Mouse (Mus musculus) C2C12 (cell line): ENCODE measurements around the gene Gtf2ird1.

ENCODE experiments used
- CEBPB ChIP-seq: IDR thresholded peaks from one replicate; pipeline ENCODE4 v1.6.1; 2011; ENCODE audit warnings: low read depth, mild to moderate bottlenecking, control low read depth, moderate library complexity
- CTCF ChIP-seq: IDR thresholded peaks from one replicate; pipeline ENCODE4 v1.5.1; 2011; ENCODE audit not compliant: control insufficient read depth, insufficient read depth, insufficient read length
- FOSL1 ChIP-seq: IDR thresholded peaks from one replicate; pipeline ENCODE4 v1.8.0; 2011; ENCODE audit warnings: mild to moderate bottlenecking, low read length; ENCODE audit not compliant: poor library complexity, insufficient read depth, severe bottlenecking
- MAX ChIP-seq: IDR thresholded peaks from one replicate; pipeline ENCODE4 v1.6.1; 2011; ENCODE audit warnings: mild to moderate bottlenecking, control low read depth
- MYOD1 ChIP-seq: IDR thresholded peaks from one replicate; pipeline ENCODE4 v1.6.1; 2011; ENCODE audit warnings: low read depth; ENCODE audit not compliant: control insufficient read depth, insufficient read length
- MYOG ChIP-seq: IDR thresholded peaks from one replicate; pipeline ENCODE4 v1.6.1; 2011; ENCODE audit not compliant: control insufficient read depth, insufficient read length; ENCODE audit errors: extremely low read depth
- USF1 ChIP-seq: IDR thresholded peaks from one replicate; pipeline ENCODE4 v1.6.1; 2011; ENCODE audit warnings: low read depth, mild to moderate bottlenecking, control low read depth, moderate library complexity

- TF ChIP-seq USF1 (no peak), CTCF (no peak), MAX (no peak), MYOG (no peak), MYOD1 (no peak), CEBPB (no peak), FOSL1 (no peak)
Measured at GRCm38 (mm10) chr5:134483291-134483690, 26.8 kb upstream of the Gtf2ird1 start.
